Mouse (Mus musculus) heart, adult 2 months (tissue): ENCODE measurements around the gene Atp5k.

Experiments used
- CTCF ChIP-seq: fragments of 200-600 bp; IDR thresholded peaks from 2 replicates; pipeline ENCODE4 v1.8.1; 2022; ENCODE audit warnings: antibody characterized with exemption, mild to moderate bottlenecking, moderate library complexity
- POLR2A ChIP-seq: fragments of 200-500 bp; IDR thresholded peaks from 2 replicates; pipeline ENCODE4 v1.6.1; 2011; ENCODE audit warnings: mild to moderate bottlenecking, low read depth, low read length, control low read depth; ENCODE audit not compliant: insufficient read depth

- TF ChIP-seq CTCF (no peak), POLR2A (no peak)
Measured at GRCm38 (mm10) chr5:108405460-108405859, 28.8 kb downstream of the Atp5k start.
